Mouse (Mus musculus) CD4-positive naive resting alpha-beta T cell, adult 76 days (primary cell): ENCODE measurements around the gene Taf5. TPM values are rescaled to one million over a fixed set of nuclear protein-coding genes. Genes with fewer than 3 reads are reported as not detected.

ENCODE experiments used
- total RNA-seq: library from RNA; stranded (reverse); gene quantifications from one replicate; pipeline ENCODE4 v1.2.4, GENCODE M21; 2023

The Taf5 gene
- 14.7 TPM for total RNA-seq

DNA sequence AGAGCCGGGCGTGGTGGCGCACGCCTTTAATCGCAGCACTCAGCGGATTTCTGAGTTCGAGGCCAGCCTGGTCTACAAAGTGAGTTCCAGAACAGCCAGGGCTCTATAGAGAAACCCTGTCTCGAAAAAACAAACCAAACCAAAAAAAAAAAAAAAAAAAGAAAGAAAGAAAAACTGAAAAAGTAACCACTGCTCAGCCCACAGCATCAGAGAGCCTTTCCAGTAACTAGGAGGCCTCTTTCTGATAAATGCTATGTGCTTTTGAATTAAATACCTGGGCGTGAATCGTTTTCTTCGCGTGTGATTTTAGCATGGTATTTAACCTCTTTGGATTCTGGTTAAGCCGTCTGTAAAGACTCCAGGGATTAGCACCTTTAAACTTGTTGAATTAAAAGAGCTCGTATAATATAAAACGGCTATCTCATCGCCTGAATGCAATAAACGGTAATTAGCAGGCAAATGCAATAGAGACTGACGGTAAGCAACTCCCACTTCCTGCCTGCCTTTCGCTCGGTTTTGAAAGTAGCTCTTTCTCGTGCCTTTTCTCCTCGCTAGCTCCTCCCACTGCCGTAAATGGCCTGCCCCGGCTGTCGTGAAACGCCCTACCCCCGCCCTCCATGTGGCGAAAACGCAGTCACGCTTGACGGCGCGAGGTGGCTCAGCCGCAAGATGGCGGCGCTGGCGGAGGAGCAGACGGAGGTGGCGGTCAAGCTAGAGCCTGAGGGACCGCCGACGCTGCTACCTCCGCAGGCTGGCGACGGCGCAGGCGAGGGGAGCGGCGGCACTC is at the start of gene Taf5:
TSS of gene Taf5 (plus strand) at position 651 of the 787 bp plus-strand sequence.

DNA sequence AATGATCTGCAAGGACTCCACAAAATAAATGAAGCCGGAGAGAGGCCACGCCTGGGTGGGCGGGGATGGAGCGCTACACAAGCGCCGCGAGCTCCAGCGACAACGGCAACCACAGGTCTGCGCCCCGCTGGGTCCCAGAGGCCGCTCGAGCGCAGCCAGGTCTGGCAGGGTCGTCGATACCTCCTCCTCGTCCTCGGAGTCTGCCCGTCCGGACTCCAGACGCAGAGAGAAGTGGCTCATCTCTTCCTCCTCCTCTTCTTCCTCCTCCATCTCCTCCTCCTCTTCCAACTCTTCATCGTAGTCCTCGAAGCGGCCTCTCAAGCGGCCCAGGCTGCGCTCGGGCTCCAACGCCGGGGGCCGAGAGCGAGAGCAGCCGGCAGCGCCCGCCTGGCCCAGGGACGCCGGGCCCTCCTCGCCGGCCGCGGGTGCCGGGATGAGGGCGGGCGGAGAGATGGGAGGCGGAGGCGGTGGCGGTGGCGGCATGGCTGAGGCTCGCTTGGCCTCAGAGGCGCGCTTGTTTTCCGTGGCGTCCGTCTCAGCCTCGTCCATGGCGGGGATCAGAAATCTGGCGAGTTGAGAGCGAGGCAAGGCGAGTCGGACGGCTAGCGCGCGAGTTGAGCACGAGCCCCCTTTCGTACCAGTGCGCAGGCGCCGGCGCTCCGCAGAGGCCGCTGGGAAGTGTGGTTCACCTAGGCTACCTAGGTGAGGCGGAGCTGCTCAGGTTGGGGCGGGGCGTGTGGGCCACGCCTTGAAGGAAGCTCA is 17.1 kb upstream of the Taf5 start, which contains the start of gene Pcgf6:
TSS of gene Pcgf6 (minus strand) at position 636 of the 762 bp plus-strand sequence.

DNA sequence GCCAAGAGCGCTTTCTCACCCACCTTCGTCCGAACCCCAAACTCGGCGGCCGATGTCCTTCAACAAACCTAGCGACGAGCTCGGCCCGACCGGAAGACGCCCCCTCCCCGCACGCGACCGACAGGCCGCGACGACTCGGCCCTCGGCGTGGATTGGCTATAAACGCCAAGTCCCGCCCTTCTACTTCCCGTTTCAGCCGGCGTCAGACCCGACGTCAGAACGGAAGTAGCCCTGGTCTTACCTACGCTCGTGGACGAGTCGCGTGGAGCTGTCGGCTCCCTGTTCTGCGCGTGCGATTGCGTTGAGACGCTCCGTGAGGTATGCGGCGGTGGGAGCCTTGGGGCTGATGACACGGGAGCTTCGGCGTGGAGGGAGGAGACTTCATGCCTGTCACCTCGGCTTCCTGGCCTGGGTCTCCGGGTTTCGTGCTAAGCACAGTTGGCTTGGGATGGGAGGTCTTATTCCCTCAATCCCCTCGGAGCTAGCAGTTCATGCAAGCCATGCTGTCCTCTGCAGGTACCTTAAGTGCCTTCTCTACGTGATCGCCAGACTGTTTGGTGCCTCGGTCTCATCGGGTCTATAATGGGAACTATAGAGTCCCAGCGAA is 23.1 kb downstream of the Taf5 start, which contains the start of the genes Usmg5 and Pdcd11:
TSS of gene Usmg5 (minus strand) at position 98 of the 607 bp plus-strand sequence.
TSS of gene Pdcd11 (plus strand) at position 219 of the 607 bp plus-strand sequence.

Other genes with a start within 250 kb of the Taf5 start
- not detected for gene Ina, start 53.0 kb upstream of the Taf5 start, total RNA-seq
- 91.2 TPM for gene Nt5c2, start 52.6 kb upstream of the Taf5 start, total RNA-seq
- gene Pcgf6, start 16.8 kb upstream of the Taf5 start, total RNA-seq: 17.9 TPM
- 171 TPM for gene Usmg5, start 22.9 kb downstream of the Taf5 start, total RNA-seq
- gene Pdcd11, start 23.0 kb downstream of the Taf5 start, total RNA-seq: 41.1 TPM
- gene Calhm2, start 70.5 kb downstream of the Taf5 start, total RNA-seq: 5.8 TPM
- not detected for gene Calhm1, start 76.5 kb downstream of the Taf5 start, total RNA-seq
- not detected for gene Calhm3, start 90.0 kb downstream of the Taf5 start, total RNA-seq
- gene Neurl1a, start 111.1 kb downstream of the Taf5 start, total RNA-seq: not detected